Mouse (Mus musculus) liver, embryonic 15.5 days (tissue): ENCODE data around the gene Ubl5. TPM values are rescaled to one million over a fixed set of nuclear protein-coding genes. Genes with fewer than 3 reads are reported as not detected.
"Not testable (repeated sequence)": the region's sequence is repeated elsewhere in the genome, so short reads cannot be mapped to it uniquely, and the experiment has no call there.

Experiments
- ATAC-seq: fragments of 200-750 bp; cut with Nextera tagmentation; 2 replicates; pipeline ENCODE4 v1.8.0; 2017; ENCODE audit warnings: moderate number of reproducible peaks, mild to moderate bottlenecking, moderate library complexity; ENCODE audit not compliant: insufficient read depth
- H3K27ac ChIP-seq: fragments of 300-500 bp; sonication (generic); replicated peaks from 2 replicates; pipeline ENCODE4 v1.5.1; 2015; ENCODE audit warnings: mild to moderate bottlenecking, inconsistent platforms
- H3K27me3 ChIP-seq: fragments of 300-500 bp; sonication (generic); 2 replicates; pipeline ENCODE4 v1.6.1; 2015; ENCODE audit warnings: mild to moderate bottlenecking, inconsistent platforms
- H3K36me3 ChIP-seq: fragments of 300-500 bp; sonication (generic); replicated peaks from 2 replicates; pipeline ENCODE4 v1.6.1; 2015; ENCODE audit warnings: moderate library complexity, mild to moderate bottlenecking, inconsistent platforms
- H3K4me1 ChIP-seq: fragments of 300-500 bp; sonication (generic); replicated peaks from 2 replicates; pipeline ENCODE4 v1.6.1; 2015; ENCODE audit warnings: inconsistent platforms
- H3K4me2 ChIP-seq: fragments of 300-500 bp; sonication (generic); 2 replicates; pipeline ENCODE4 v1.6.1; 2015; ENCODE audit warnings: moderate library complexity, mild to moderate bottlenecking, inconsistent platforms
- H3K4me3 ChIP-seq: fragments of 300-500 bp; sonication (generic); replicated peaks from 2 replicates; pipeline ENCODE4 v1.5.1; 2015; ENCODE audit warnings: mild to moderate bottlenecking, inconsistent platforms
- H3K9ac ChIP-seq: fragments of 300-500 bp; sonication (generic); 2 replicates; pipeline ENCODE4 v1.6.1; 2015; ENCODE audit warnings: moderate library complexity, mild to moderate bottlenecking, inconsistent platforms
- H3K9me3 ChIP-seq: fragments of 300-500 bp; sonication (generic); replicated peaks from 2 replicates; pipeline ENCODE4 v1.6.1; 2016; ENCODE audit warnings: inconsistent platforms
- WGBS: fragments of 180-500 bp; shearing (Covaris S2); methylation state at CpG from one replicate; pipeline ENCODE4 v1.1.7; 2015; ENCODE audit warnings: mixed read lengths; ENCODE audit not compliant: insufficient replicate concordance; 5-methylcytosine and 5-hydroxymethylcytosine counted together
- polyA plus RNA-seq: library from polyadenylated mRNA; unstranded; fragments of >200 nt; fragmentation: Nextera tagmentation; extraction: Ambion mirVana; gene quantifications from 2 replicates; pipeline ENCODE4 v1.2.1, GENCODE M21; 2015

Gene Ubl5
- polyA plus RNA-seq, 1 experiment from 2014 or later = 228 TPM

- Histone ChIP-seq H3K9me3 (no peaks in the 10 kb centered on the region), H3K27ac (no peak overlapping the region), H3K4me3 (no peak overlapping the region), H3K4me1 (no peaks in the 10 kb centered on the region), H3K4me2 (no peak overlapping the region), H3K27me3 (no peaks in the 10 kb centered on the region), H3K36me3 (no peaks in the 10 kb centered on the region), H3K9ac (no peak overlapping the region)
- ATAC-seq = no peak
- 33% methylated on average over 7 of the region's 7 CpGs for WGBS
These were observed 39.1 kb downstream of the Ubl5 start for GRCm38 (mm10) chr9:20681546-20682388.

GRCm38 (mm10) chr9:20682389-20682722, 39.7 kb downstream of the Ubl5 start:
- Histone ChIP-seq H3K27ac (no peak overlapping the region), H3K4me1 (no peaks in the 10 kb centered on the region), H3K36me3 (no peaks in the 10 kb centered on the region), H3K4me2 (no peak overlapping the region), H3K27me3 (no peaks in the 10 kb centered on the region), H3K9me3 (no peaks in the 10 kb centered on the region), H3K9ac (no peak overlapping the region), H3K4me3 (no peak overlapping the region)
- no peak for ATAC-seq
- 48% methylated on average over 2 of the region's 2 CpGs for WGBS

GRCm38 (mm10) chr9:20685081-20685861, 42.6 kb downstream of the Ubl5 start:
- no peaks in the 10 kb centered on the region for H3K9me3 ChIP-seq
- no peaks in the 10 kb centered on the region for H3K36me3 ChIP-seq

GRCm38 (mm10) chr9:20689403-20689802, 46.7 kb downstream of the Ubl5 start:
- Histone ChIP-seq H3K4me3 (no peak overlapping the region), H3K4me1 (no peaks in the 10 kb centered on the region)
- 29% methylated on average over 1 of the region's 1 CpGs for WGBS

More at GRCm38 (mm10) chr9:20685081-20685861, 42.6 kb downstream of the Ubl5 start:
- Histone ChIP-seq H3K27me3 (no peaks in the 10 kb centered on the region), H3K9ac (no peak overlapping the region), H3K4me3 (no peak overlapping the region), H3K27ac (no peak overlapping the region), H3K4me2 (no peak overlapping the region), H3K4me1 (no peaks in the 10 kb centered on the region)
- WGBS = 43% methylated on average over 16 of the region's 17 CpGs
- ATAC-seq = no peak

GRCm38 (mm10) chr9:20689913-20690312, 47.2 kb downstream of the Ubl5 start:
- ATAC-seq = no peak
- Histone ChIP-seq H3K4me1 (no peaks in the 10 kb centered on the region; the same call in 1 of the 2 replicates), H3K27ac (no peak overlapping the region), H3K36me3 (no peaks in the 10 kb centered on the region), H3K4me2 (no peak overlapping the region), H3K4me3 (no peak overlapping the region), H3K9me3 (no peaks in the 10 kb centered on the region), H3K9ac (no peak overlapping the region), H3K27me3 (peaks cover 24% of the 10 kb centered on the region)
- 9% methylated on average over 4 of the region's 4 CpGs for WGBS

More at GRCm38 (mm10) chr9:20689403-20689802, 46.7 kb downstream of the Ubl5 start:
- H3K27ac ChIP-seq = no peak overlapping the region
- H3K4me2 ChIP-seq = no peak overlapping the region
- no peak overlapping the region for H3K9ac ChIP-seq
- H3K9me3 ChIP-seq = no peaks in the 10 kb centered on the region
- no peaks in the 10 kb centered on the region for H3K36me3 ChIP-seq
- ATAC-seq = no peak
- H3K27me3 ChIP-seq = peaks cover 19% of the 10 kb centered on the region

GRCm38 (mm10) chr9:20690449-20690848, 47.8 kb downstream of the Ubl5 start:
- H3K4me2 ChIP-seq, H3K4me3 ChIP-seq, H3K36me3 ChIP-seq, H3K27ac ChIP-seq, H3K4me1 ChIP-seq, ATAC-seq, H3K9ac ChIP-seq, H3K9me3 ChIP-seq: not testable (repeated sequence)
- peaks cover 29% of the 10 kb centered on the region for H3K27me3 ChIP-seq
- WGBS = 77% methylated on average over 2 of the region's 2 CpGs

- no peak overlapping the region for H3K4me2 ChIP-seq
- peaks cover 49% of the 10 kb centered on the region for H3K27me3 ChIP-seq
- ATAC-seq = no peak
- H3K4me1 ChIP-seq = no peaks in the 10 kb centered on the region; the same call in 1 of the 2 replicates
- no peak overlapping the region for H3K27ac ChIP-seq
- no peaks in the 10 kb centered on the region for H3K9me3 ChIP-seq
- no peaks in the 10 kb centered on the region for H3K36me3 ChIP-seq
- H3K4me3 ChIP-seq = no peak overlapping the region
- 68% methylated on average over 3 of the region's 3 CpGs for WGBS
- no peak overlapping the region for H3K9ac ChIP-seq
These were observed 50.2 kb downstream of the Ubl5 start for GRCm38 (mm10) chr9:20692863-20693262.

GRCm38 (mm10) chr9:20694721-20695235, 52.1 kb downstream of the Ubl5 start:
- no peak for ATAC-seq
- no peaks in the 10 kb centered on the region; the same call in 1 of the 2 replicates for H3K4me1 ChIP-seq
- H3K36me3 ChIP-seq = no peaks in the 10 kb centered on the region
- H3K9ac ChIP-seq = no peak overlapping the region; the same call in 1 of the 2 replicates
- H3K4me2 ChIP-seq = peak overlapping the region; percentile 51
- peak overlapping the region; percentile 26; the same call in 1 of the 2 replicates for H3K4me3 ChIP-seq
- H3K27me3 ChIP-seq = peaks cover 52% of the 10 kb centered on the region
- WGBS = 4% methylated on average over 25 of the region's 25 CpGs
- no peak overlapping the region for H3K27ac ChIP-seq
- no peaks in the 10 kb centered on the region for H3K9me3 ChIP-seq

GRCm38 (mm10) chr9:20696107-20696712, 53.5 kb downstream of the Ubl5 start:
- Histone ChIP-seq H3K36me3 (no peaks in the 10 kb centered on the region), H3K9me3 (no peaks in the 10 kb centered on the region), H3K9ac (no peak overlapping the region), H3K4me2 (no peak overlapping the region), H3K4me1 (no peaks in the 10 kb centered on the region; the same call in 1 of the 2 replicates), H3K27ac (no peak overlapping the region), H3K27me3 (peaks cover 52% of the 10 kb centered on the region), H3K4me3 (no peak overlapping the region)
- WGBS = 40% methylated on average over 5 of the region's 5 CpGs
- ATAC-seq = no peak
